In the genomic region with DNA sequence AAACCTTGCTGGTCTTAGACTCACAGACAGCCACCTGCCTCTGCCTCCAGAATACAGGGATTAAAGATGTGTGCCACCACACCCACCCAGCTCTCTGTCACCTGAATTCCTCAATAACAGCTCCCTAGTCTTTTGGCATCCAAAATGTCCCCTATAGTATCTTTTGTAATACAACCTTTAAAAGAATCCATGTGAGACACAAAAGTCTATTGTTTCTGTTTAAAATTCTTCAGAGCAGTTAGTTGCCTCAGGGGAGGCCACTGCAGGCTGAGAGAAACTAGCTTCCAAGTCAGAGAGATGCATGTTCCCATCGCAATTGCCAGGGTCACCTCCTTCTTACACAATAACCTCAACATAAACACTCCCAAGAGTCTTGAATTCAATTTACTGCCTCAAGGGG, we compare ENCODE assay signal across 25 mouse cellular contexts.
"Had no signal": no experiment of that assay in that cellular context is flagged by ENCODE, and none has a peak within 500 bp of the region (broad histone marks: within the 10 kb centered on the region; RNA-seq: fewer than 3 reads in every experiment).

No protein-coding gene starts in this region.

- H3K36me3 ChIP-seq: heart, embryonic 10.5 days; heart, embryonic 12.5 days; hindbrain, embryonic 13.5 days; hindbrain, embryonic 15.5 days; kidney, embryonic 15.5 days; limb, embryonic 13.5 days; limb, embryonic 15.5 days; liver, embryonic 12.5 days had no signal

- H3K4me1 ChIP-seq: hindbrain, embryonic 13.5 days; hindbrain, embryonic 15.5 days; kidney, embryonic 15.5 days; limb, embryonic 15.5 days; liver, embryonic 12.5 days had no signal

- DNase-seq: gastrocnemius, adult 2 months; gastrocnemius, postnatal 10 days; gastrocnemius, postnatal 25 days; heart, adult 18-20 months; heart, postnatal 14 days; heart, postnatal 36 days; kidney, adult 11 months; kidney, adult 2 months; kidney, adult 9 months; kidney, postnatal 14 days; kidney, postnatal 4 days; layer of hippocampus, postnatal 36 days; left cerebral cortex, postnatal 4 days had no signal

- H3K9ac ChIP-seq: heart, embryonic 12.5 days; hindbrain, embryonic 13.5 days; hindbrain, embryonic 15.5 days; kidney, embryonic 15.5 days; limb, embryonic 13.5 days; limb, embryonic 15.5 days; liver, embryonic 12.5 days; liver, embryonic 14.5 days had no signal

- H3K4me3 ChIP-seq: gastrocnemius, adult 2 months; heart, embryonic 10.5 days; heart, embryonic 12.5 days; hindbrain, embryonic 13.5 days; hindbrain, embryonic 15.5 days; kidney, embryonic 15.5 days; layer of hippocampus, adult 2 months; limb, embryonic 13.5 days; limb, embryonic 15.5 days; liver, embryonic 12.5 days had no signal

- H3K9me3 ChIP-seq: heart, embryonic 10.5 days; heart, embryonic 12.5 days; hindbrain, embryonic 13.5 days; hindbrain, embryonic 15.5 days; kidney, embryonic 15.5 days; limb, embryonic 13.5 days; limb, embryonic 15.5 days; liver, embryonic 12.5 days had no signal

- H3K27me3 ChIP-seq: heart, embryonic 12.5 days; hindbrain, embryonic 13.5 days; hindbrain, embryonic 15.5 days; kidney, embryonic 15.5 days; limb, embryonic 13.5 days; limb, embryonic 15.5 days; liver, embryonic 12.5 days had no signal

- H3K27ac ChIP-seq: gastrocnemius, adult 2 months; heart, embryonic 10.5 days; hindbrain, embryonic 13.5 days; hindbrain, embryonic 15.5 days; hindbrain, postnatal 0 days; kidney, embryonic 15.5 days; kidney, postnatal 0 days; layer of hippocampus, adult 2 months; limb, embryonic 13.5 days; limb, embryonic 15.5 days; liver, embryonic 12.5 days; liver, embryonic 14.5 days had no signal
